Mouse (Mus musculus): ENCODE measurements around the gene Olfr818. TPM values are rescaled to one million over a fixed set of nuclear protein-coding genes. Genes with fewer than 3 reads are reported as not detected.
"Not testable (repeated sequence)": the region's sequence is repeated elsewhere in the genome, so short reads cannot be mapped to it uniquely, and the experiment has no call there.

The Olfr818 gene
- polyA plus RNA-seq (2012; rRNA removed): not detected in 2 replicates
- not detected in 2 replicates for polyA plus RNA-seq (2014; fragmentation: Nextera tagmentation; extraction: Ambion mirVana)

GRCm38 (mm10) chr10:129949000-129949399, at the start of gene Olfr818:
Gene Olfr818 (minus strand): TSS chr10:129949100.
- TF ChIP-seq CTCF (IDR thresholded peaks at IDR 0.05; ENCODE audit: low read depth) (no peak), EP300 (IDR thresholded peaks at IDR 0.05; ENCODE audit: low read depth) (no peak)
- Histone ChIP-seq H3K4me2 (ENCODE audit: low read depth) (no peak within 1 kb of the TSS), H3K9ac (replicated peaks) (no peak within 1 kb of the TSS), H3K36me3 (replicated peaks; ENCODE audit: control insufficient read depth, insufficient read depth, low read depth) (no peaks in the 10 kb centered on the region), H3K4me1 (replicated peaks; ENCODE audit: control insufficient read depth in 2 of 2, insufficient read depth in 2 of 2, low read length in 1 of 2) (no peaks in the 10 kb centered on the region), H3K27me3 (ENCODE audit: control insufficient read depth, insufficient read depth, low read length) (no peaks in the 10 kb centered on the region), H3K9me3 (ENCODE audit: control insufficient read depth, low read length) (no peaks in the 10 kb centered on the region), H3K4me3 (ENCODE audit: insufficient read depth in 1 of 2, low read depth in 2 of 2, low read length in 2 of 2) (no peak within 1 kb of the TSS), H3K27ac (no peak within 1 kb of the TSS)
- ATAC-seq (ENCODE audit: insufficient read depth): no peak
- DNase-seq (ENCODE audit: low read depth in 3 of 3, low spot score in 3 of 3): no peak
- 71% methylated on average over 2 of the region's 2 CpGs for WGBS (ENCODE audit: insufficient replicate concordance)

- not testable (repeated sequence) for H3K4me1 ChIP-seq (replicated peaks; ENCODE audit: control insufficient read depth in 2 of 2, insufficient read depth in 2 of 2, low read length in 1 of 2); H3K27me3 ChIP-seq (ENCODE audit: control insufficient read depth, insufficient read depth, low read length); H3K27ac ChIP-seq; H3K9me3 ChIP-seq (ENCODE audit: control insufficient read depth, low read length); ATAC-seq (ENCODE audit: insufficient read depth); H3K4me2 ChIP-seq (ENCODE audit: low read depth); H3K9ac ChIP-seq (replicated peaks); H3K36me3 ChIP-seq (replicated peaks; ENCODE audit: control insufficient read depth, insufficient read depth, low read depth); H3K4me3 ChIP-seq (ENCODE audit: insufficient read depth in 1 of 2, low read depth in 2 of 2, low read length in 2 of 2); DNase-seq (ENCODE audit: low read depth in 3 of 3, low spot score in 3 of 3)
- no CpG with 5 or more reads among the region's 1 CpGs for WGBS (ENCODE audit: insufficient replicate concordance)
Measured at GRCm38 (mm10) chr10:129984962-129985361, 36.1 kb upstream of the Olfr818 start, which contains the start of gene Gm10310. Gene Gm10310 (minus strand): TSS chr10:129985062.

- not testable (repeated sequence) for H3K4me2 ChIP-seq (ENCODE audit: low read depth); H3K27ac ChIP-seq; ATAC-seq (ENCODE audit: insufficient read depth); H3K4me1 ChIP-seq (replicated peaks; ENCODE audit: control insufficient read depth in 2 of 2, insufficient read depth in 2 of 2, low read length in 1 of 2); H3K4me3 ChIP-seq (ENCODE audit: insufficient read depth in 1 of 2, low read depth in 2 of 2, low read length in 2 of 2); DNase-seq (ENCODE audit: low read depth in 3 of 3, low spot score in 3 of 3); H3K9ac ChIP-seq (replicated peaks); H3K27me3 ChIP-seq (ENCODE audit: control insufficient read depth, insufficient read depth, low read length); H3K36me3 ChIP-seq (replicated peaks; ENCODE audit: control insufficient read depth, insufficient read depth, low read depth); H3K9me3 ChIP-seq (ENCODE audit: control insufficient read depth, low read length)
- WGBS (ENCODE audit: insufficient replicate concordance): no CpG with 5 or more reads among the region's 3 CpGs
Measured at GRCm38 (mm10) chr10:129981867-129982266, 33.0 kb upstream of the Olfr818 start.

- H3K4me3 ChIP-seq (ENCODE audit: insufficient read depth in 1 of 2, low read depth in 2 of 2, low read length in 2 of 2); H3K36me3 ChIP-seq (replicated peaks; ENCODE audit: control insufficient read depth, insufficient read depth, low read depth); H3K4me2 ChIP-seq (ENCODE audit: low read depth); H3K27ac ChIP-seq; ATAC-seq (ENCODE audit: insufficient read depth); DNase-seq (ENCODE audit: low read depth in 3 of 3, low spot score in 3 of 3); H3K27me3 ChIP-seq (ENCODE audit: control insufficient read depth, insufficient read depth, low read length); H3K9ac ChIP-seq (replicated peaks); H3K9me3 ChIP-seq (ENCODE audit: control insufficient read depth, low read length); H3K4me1 ChIP-seq (replicated peaks; ENCODE audit: control insufficient read depth in 2 of 2, insufficient read depth in 2 of 2, low read length in 1 of 2): not testable (repeated sequence)
- WGBS (ENCODE audit: insufficient replicate concordance): no CpG with 5 or more reads among the region's 2 CpGs
Measured at GRCm38 (mm10) chr10:129976040-129976439, 27.1 kb upstream of the Olfr818 start, which contains the start of gene Olfr247. Gene Olfr247 (minus strand): TSS chr10:129976140.

- H3K27ac ChIP-seq; H3K4me2 ChIP-seq (ENCODE audit: low read depth); H3K9me3 ChIP-seq (ENCODE audit: control insufficient read depth, low read length); H3K9ac ChIP-seq (replicated peaks); DNase-seq (ENCODE audit: low read depth in 3 of 3, low spot score in 3 of 3); H3K36me3 ChIP-seq (replicated peaks; ENCODE audit: control insufficient read depth, insufficient read depth, low read depth); H3K4me1 ChIP-seq (replicated peaks; ENCODE audit: control insufficient read depth in 2 of 2, insufficient read depth in 2 of 2, low read length in 1 of 2); ATAC-seq (ENCODE audit: insufficient read depth); H3K27me3 ChIP-seq (ENCODE audit: control insufficient read depth, insufficient read depth, low read length); H3K4me3 ChIP-seq (ENCODE audit: insufficient read depth in 1 of 2, low read depth in 2 of 2, low read length in 2 of 2): not testable (repeated sequence)
- WGBS (ENCODE audit: insufficient replicate concordance): no CpG with 5 or more reads among the region's 3 CpGs
Measured at GRCm38 (mm10) chr10:129972994-129973393, 24.1 kb upstream of the Olfr818 start.

- WGBS (ENCODE audit: insufficient replicate concordance): 42% methylated on average over 2 of the region's 2 CpGs
- H3K27ac ChIP-seq; ATAC-seq (ENCODE audit: insufficient read depth); H3K4me1 ChIP-seq (replicated peaks; ENCODE audit: control insufficient read depth in 2 of 2, insufficient read depth in 2 of 2, low read length in 1 of 2); DNase-seq (ENCODE audit: low read depth in 3 of 3, low spot score in 3 of 3); H3K27me3 ChIP-seq (ENCODE audit: control insufficient read depth, insufficient read depth, low read length); H3K9ac ChIP-seq (replicated peaks); H3K36me3 ChIP-seq (replicated peaks; ENCODE audit: control insufficient read depth, insufficient read depth, low read depth); H3K4me2 ChIP-seq (ENCODE audit: low read depth); H3K4me3 ChIP-seq (ENCODE audit: insufficient read depth in 1 of 2, low read depth in 2 of 2, low read length in 2 of 2); H3K9me3 ChIP-seq (ENCODE audit: control insufficient read depth, low read length): not testable (repeated sequence)
Measured at GRCm38 (mm10) chr10:129967166-129967565, 18.3 kb upstream of the Olfr818 start, which contains the start of gene Olfr819. Gene Olfr819 (minus strand): TSS chr10:129967266.

- WGBS (ENCODE audit: insufficient replicate concordance): 76% methylated on average over 2 of the region's 3 CpGs
- not testable (repeated sequence) for DNase-seq (ENCODE audit: low read depth in 3 of 3, low spot score in 3 of 3); ATAC-seq (ENCODE audit: insufficient read depth)
Measured at GRCm38 (mm10) chr10:129966232-129966631, 17.3 kb upstream of the Olfr818 start.

More at GRCm38 (mm10) chr10:129966232-129966631, 17.3 kb upstream of the Olfr818 start:
- H3K9ac ChIP-seq (replicated peaks); H3K4me2 ChIP-seq (ENCODE audit: low read depth); H3K36me3 ChIP-seq (replicated peaks; ENCODE audit: control insufficient read depth, insufficient read depth, low read depth); H3K9me3 ChIP-seq (ENCODE audit: control insufficient read depth, low read length); H3K27ac ChIP-seq; H3K4me1 ChIP-seq (replicated peaks; ENCODE audit: control insufficient read depth in 2 of 2, insufficient read depth in 2 of 2, low read length in 1 of 2); H3K27me3 ChIP-seq (ENCODE audit: control insufficient read depth, insufficient read depth, low read length); H3K4me3 ChIP-seq (ENCODE audit: insufficient read depth in 1 of 2, low read depth in 2 of 2, low read length in 2 of 2): not testable (repeated sequence)

All from liver, embryonic 14.5 days (tissue).